Comparison of ENCODE assay signal across 8 mouse cellular contexts in the genomic region with DNA sequence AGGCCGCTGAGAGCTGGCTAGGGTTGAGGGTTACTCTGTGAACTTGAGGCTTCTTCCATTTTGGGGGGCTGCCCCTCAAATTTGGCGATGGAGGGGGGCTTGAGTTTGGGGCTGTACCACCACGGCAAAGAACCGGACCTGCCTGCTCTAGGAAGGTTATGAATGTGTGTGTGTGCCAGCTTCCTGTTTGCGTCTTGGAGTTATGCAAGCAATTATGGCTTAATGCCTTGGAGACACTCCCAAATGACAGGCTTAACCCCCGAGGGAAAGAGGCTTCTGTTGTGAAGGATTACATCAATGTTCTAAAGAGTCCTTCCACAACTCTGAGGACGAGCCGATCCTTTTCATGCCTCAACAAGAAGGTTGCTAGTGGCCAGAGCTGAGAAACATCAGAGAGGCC.
DNase-seq lines count a peak whose midpoint lies in the region; ATAC-seq lines count a peak whose summit lies in the region.

No protein-coding gene starts in this region.

- H3K4me2 ChIP-seq in lung, embryonic 16.5 days (ENCODE audit: low read depth, low read length) = peak overlapping the region; percentile 13; the same call in 1 of the 2 replicates
- no peak overlapping the region for H3K4me2 ChIP-seq in stomach, embryonic 16.5 days (ENCODE audit: low read depth, low read length)

- no peak overlapping the region for H3K27ac ChIP-seq in lung, embryonic 16.5 days (ENCODE audit: low read length)
- H3K27ac ChIP-seq in stomach, embryonic 16.5 days (ENCODE audit: low read length) = no peak overlapping the region

- H3K27me3 ChIP-seq in lung, embryonic 16.5 days (ENCODE audit: control insufficient read depth, insufficient read depth, low read depth, low read length) = no peaks in the 10 kb centered on the region
- no peaks in the 10 kb centered on the region for H3K27me3 ChIP-seq in stomach, embryonic 16.5 days (ENCODE audit: control insufficient read depth, insufficient read depth, low read length)

- DNase-seq in urinary bladder, postnatal 14 days (ENCODE audit: low spot score) = peak; percentile 30
- no peak for DNase-seq in urinary bladder, postnatal 10 days (ENCODE audit: low spot score)
- DNase-seq in gonadal fat pad, adult 2 months (ENCODE audit: low read depth) = peak; percentile 99
- DNase-seq in layer of hippocampus, postnatal 36 days = no peak
- no peak for DNase-seq in testis, postnatal 14 days (ENCODE audit: low spot score)
- no peak for DNase-seq in spleen, adult 12 weeks (ENCODE audit: low spot score)

- peak; percentile 72; the same call in 1 of the 2 replicates for ATAC-seq in lung, embryonic 16.5 days (ENCODE audit: low read depth)
- ATAC-seq in stomach, embryonic 16.5 days (ENCODE audit: insufficient read depth, low FRiP score) = peak; percentile 50; the same call in 1 of the 2 replicates

- H3K4me1 ChIP-seq in lung, embryonic 16.5 days (replicated peaks; ENCODE audit: control insufficient read depth, insufficient read depth, low read length) = peaks cover 11% of the 10 kb centered on the region
- peaks cover 7% of the 10 kb centered on the region for H3K4me1 ChIP-seq in stomach, embryonic 16.5 days (ENCODE audit: control insufficient read depth, insufficient read depth, low read length)

- 39% methylated on average over 8 of the region's 8 CpGs for WGBS in lung, embryonic 16.5 days
- WGBS in stomach, embryonic 16.5 days = 31% methylated on average over 8 of the region's 8 CpGs

- H3K9ac ChIP-seq in lung, embryonic 16.5 days (ENCODE audit: low read length) = no peak overlapping the region
- H3K9ac ChIP-seq in stomach, embryonic 16.5 days (ENCODE audit: low read length) = no peak overlapping the region

- H3K4me3 ChIP-seq in lung, embryonic 16.5 days (ENCODE audit: low read length) = no peak overlapping the region
- no peak overlapping the region for H3K4me3 ChIP-seq in stomach, embryonic 16.5 days (replicated peaks; ENCODE audit: low read length)

- no peaks in the 10 kb centered on the region for H3K9me3 ChIP-seq in lung, embryonic 16.5 days (ENCODE audit: control insufficient read depth, low read length)
- H3K9me3 ChIP-seq in stomach, embryonic 16.5 days (replicated peaks; ENCODE audit: control insufficient read depth, low read length) = no peaks in the 10 kb centered on the region

- H3K36me3 ChIP-seq in lung, embryonic 16.5 days (ENCODE audit: control insufficient read depth, insufficient read depth, low read length) = no peaks in the 10 kb centered on the region
- no peaks in the 10 kb centered on the region for H3K36me3 ChIP-seq in stomach, embryonic 16.5 days (ENCODE audit: control insufficient read depth, insufficient read depth, low read length)

Comparison
In these comparisons a context has a peak if more than half of its experiments do, and no peak if none do; other contexts are left out.
1. DNase-seq: peak in urinary bladder, postnatal 14 days (single experiment) and gonadal fat pad, adult 2 months (single experiment); none in urinary bladder, postnatal 10 days (single experiment), layer of hippocampus, postnatal 36 days (0 of 2), testis, postnatal 14 days (single experiment) and spleen, adult 12 weeks (single experiment).